Mouse (Mus musculus): ENCODE measurements around the gene Tmem9.

GRCm38 (mm10) chr1:136045774-136046173, 37.8 kb downstream of the Tmem9 start:
- TF ChIP-seq USF1 (IDR thresholded peaks at IDR 0.05; ENCODE audit: low read depth): no peak
- no peak for TF ChIP-seq POLR2A (IDR thresholded peaks at IDR 0.05; ENCODE audit: insufficient read length, low read depth)
- TF ChIP-seq TCF12 (IDR thresholded peaks at IDR 0.05; ENCODE audit: insufficient read depth, poor library complexity, severe bottlenecking): no peak
- TF ChIP-seq CEBPB (IDR thresholded peaks at IDR 0.05; ENCODE audit: insufficient read depth, poor library complexity, severe bottlenecking): no peak
- no peak for TF ChIP-seq MAX (IDR thresholded peaks at IDR 0.05; ENCODE audit: low read depth)
- TF ChIP-seq E2F4 (IDR thresholded peaks at IDR 0.05; ENCODE audit: insufficient read depth): no peak
- no peak for TF ChIP-seq MYOD1 (IDR thresholded peaks at IDR 0.05; ENCODE audit: control insufficient read depth in 1 of 3, insufficient read length in 2 of 3, low read depth in 2 of 3)
- TF ChIP-seq TCF3 (IDR thresholded peaks at IDR 0.05; ENCODE audit: insufficient read length, low read depth): no peak
- TF ChIP-seq SRF (IDR thresholded peaks at IDR 0.05; ENCODE audit: control insufficient read depth, insufficient read length, low read depth): no peak

Data from myocyte (in vitro differentiated cells).